Mouse (Mus musculus): ENCODE measurements around the gene Hba-a1. TPM values are rescaled to one million over a fixed set of nuclear protein-coding genes. Genes with fewer than 3 reads are reported as not detected.
A peak's percentile ranks its signal among the peaks of the same experiment; 100 is the strongest.

The Hba-a1 gene
- total and polyA plus RNA-seq, 2 experiments from 2014 or later = 497 to 930 TPM

- DNase-seq (ENCODE audit: low spot score) = no peak
Observed at GRCm38 (mm10) chr11:32320507-32321195, 37.3 kb downstream of the Hba-a1 start.

GRCm38 (mm10) chr11:32321196-32321565 lies 37.9 kb downstream of the Hba-a1 start:
- ATAC-seq (ENCODE audit: low FRiP score) = no peak

More at GRCm38 (mm10) chr11:32320507-32321195, 37.3 kb downstream of the Hba-a1 start:
- no peak overlapping the region for H3K4me2 ChIP-seq (ENCODE audit: low read depth, low read length, poor library complexity, severe bottlenecking)
- no peak for ATAC-seq (ENCODE audit: low FRiP score)
- H3K9me3 ChIP-seq (ENCODE audit: low read length) = no peaks in the 10 kb centered on the region
- H3K9ac ChIP-seq (replicated peaks; ENCODE audit: low read length, poor library complexity, severe bottlenecking) = no peak overlapping the region
- H3K4me1 ChIP-seq (ENCODE audit: insufficient read depth, low read length) = no peaks in the 10 kb centered on the region
- H3K36me3 ChIP-seq (ENCODE audit: insufficient read depth, low read length) = no peaks in the 10 kb centered on the region
- no peaks in the 10 kb centered on the region for H3K27me3 ChIP-seq (ENCODE audit: insufficient read depth, low read length)
- H3K27ac ChIP-seq (ENCODE audit: low read depth, low read length) = no peak overlapping the region
- WGBS = 60% methylated on average over 11 of the region's 11 CpGs
- no peak for TF ChIP-seq CTCF (IDR thresholded peaks at IDR 0.05)
- H3K4me3 ChIP-seq (ENCODE audit: low read depth, low read length) = no peak overlapping the region

GRCm38 (mm10) chr11:32324609-32325008 lies 41.3 kb downstream of the Hba-a1 start:
- Histone ChIP-seq H3K4me2 (ENCODE audit: low read depth, low read length, poor library complexity, severe bottlenecking) (no peak overlapping the region; the same call in 1 of the 2 replicates), H3K9me3 (ENCODE audit: low read length) (no peaks in the 10 kb centered on the region), H3K4me1 (ENCODE audit: insufficient read depth, low read length) (no peaks in the 10 kb centered on the region), H3K36me3 (ENCODE audit: insufficient read depth, low read length) (no peaks in the 10 kb centered on the region), H3K4me3 (ENCODE audit: low read depth, low read length) (no peak overlapping the region), H3K27me3 (ENCODE audit: insufficient read depth, low read length) (no peaks in the 10 kb centered on the region), H3K9ac (replicated peaks; ENCODE audit: low read length, poor library complexity, severe bottlenecking) (no peak overlapping the region), H3K27ac (ENCODE audit: low read depth, low read length) (no peak overlapping the region)
- ATAC-seq (ENCODE audit: low FRiP score) (peak; percentile 84), DNase-seq (ENCODE audit: low spot score) (peak; percentile 91)
- 12% methylated on average over 15 of the region's 15 CpGs for WGBS
- TF ChIP-seq CTCF (IDR thresholded peaks at IDR 0.05) = peak; percentile 91

More at GRCm38 (mm10) chr11:32321196-32321565, 37.9 kb downstream of the Hba-a1 start:
- Histone ChIP-seq H3K4me2 (ENCODE audit: low read depth, low read length, poor library complexity, severe bottlenecking) (no peak overlapping the region), H3K4me1 (ENCODE audit: insufficient read depth, low read length) (no peaks in the 10 kb centered on the region), H3K9me3 (ENCODE audit: low read length) (no peaks in the 10 kb centered on the region), H3K9ac (replicated peaks; ENCODE audit: low read length, poor library complexity, severe bottlenecking) (no peak overlapping the region), H3K27ac (ENCODE audit: low read depth, low read length) (no peak overlapping the region), H3K4me3 (ENCODE audit: low read depth, low read length) (no peak overlapping the region), H3K27me3 (ENCODE audit: insufficient read depth, low read length) (no peaks in the 10 kb centered on the region), H3K36me3 (ENCODE audit: insufficient read depth, low read length) (no peaks in the 10 kb centered on the region)
- WGBS = 43% methylated on average over 8 of the region's 8 CpGs
- DNase-seq (ENCODE audit: low spot score) = peak; percentile 75
- peak; percentile 79 for TF ChIP-seq CTCF (IDR thresholded peaks at IDR 0.05)

- no peaks in the 10 kb centered on the region for H3K9me3 ChIP-seq (ENCODE audit: low read length)
- H3K27ac ChIP-seq (ENCODE audit: low read depth, low read length) = no peak overlapping the region
- TF ChIP-seq CTCF (IDR thresholded peaks at IDR 0.05) = no peak
- H3K4me2 ChIP-seq (ENCODE audit: low read depth, low read length, poor library complexity, severe bottlenecking) = no peak overlapping the region
- no peak overlapping the region for H3K9ac ChIP-seq (replicated peaks; ENCODE audit: low read length, poor library complexity, severe bottlenecking)
- no peaks in the 10 kb centered on the region for H3K4me1 ChIP-seq (ENCODE audit: insufficient read depth, low read length)
- H3K27me3 ChIP-seq (ENCODE audit: insufficient read depth, low read length) = no peaks in the 10 kb centered on the region
- DNase-seq (ENCODE audit: low spot score) = peak; percentile 57
- no peak overlapping the region for H3K4me3 ChIP-seq (ENCODE audit: low read depth, low read length)
- no peaks in the 10 kb centered on the region for H3K36me3 ChIP-seq (ENCODE audit: insufficient read depth, low read length)
- WGBS = 48% methylated on average over 6 of the region's 6 CpGs
- ATAC-seq (ENCODE audit: low FRiP score) = no peak
Observed at GRCm38 (mm10) chr11:32331075-32331474, 47.8 kb downstream of the Hba-a1 start.

GRCm38 (mm10) chr11:32331861-32332260 lies 48.5 kb downstream of the Hba-a1 start:
- H3K9me3 ChIP-seq (ENCODE audit: low read length) = no peaks in the 10 kb centered on the region
- H3K36me3 ChIP-seq (ENCODE audit: insufficient read depth, low read length) = no peaks in the 10 kb centered on the region
- no peak overlapping the region for H3K4me2 ChIP-seq (ENCODE audit: low read depth, low read length, poor library complexity, severe bottlenecking)
- H3K27me3 ChIP-seq (ENCODE audit: insufficient read depth, low read length) = no peaks in the 10 kb centered on the region
- peak; percentile 37 for DNase-seq (ENCODE audit: low spot score)
- no peak overlapping the region for H3K27ac ChIP-seq (ENCODE audit: low read depth, low read length)
- no peaks in the 10 kb centered on the region for H3K4me1 ChIP-seq (ENCODE audit: insufficient read depth, low read length)
- H3K9ac ChIP-seq (replicated peaks; ENCODE audit: low read length, poor library complexity, severe bottlenecking) = no peak overlapping the region
- 60% methylated on average over 5 of the region's 5 CpGs for WGBS
- TF ChIP-seq CTCF (IDR thresholded peaks at IDR 0.05) = no peak
- H3K4me3 ChIP-seq (ENCODE audit: low read depth, low read length) = no peak overlapping the region
- ATAC-seq (ENCODE audit: low FRiP score) = no peak

GRCm38 (mm10) chr11:32333235-32333634 lies 49.9 kb downstream of the Hba-a1 start:
- H3K9ac ChIP-seq (replicated peaks; ENCODE audit: low read length, poor library complexity, severe bottlenecking) = no peak overlapping the region
- no peak overlapping the region for H3K4me3 ChIP-seq (ENCODE audit: low read depth, low read length)
- 76% methylated on average over 2 of the region's 2 CpGs for WGBS
- no peak overlapping the region for H3K4me2 ChIP-seq (ENCODE audit: low read depth, low read length, poor library complexity, severe bottlenecking)
- no peak overlapping the region for H3K27ac ChIP-seq (ENCODE audit: low read depth, low read length)
- no peaks in the 10 kb centered on the region for H3K27me3 ChIP-seq (ENCODE audit: insufficient read depth, low read length)
- no peaks in the 10 kb centered on the region for H3K36me3 ChIP-seq (ENCODE audit: insufficient read depth, low read length)
- ATAC-seq (ENCODE audit: low FRiP score) (no peak), DNase-seq (ENCODE audit: low spot score) (no peak)
- H3K9me3 ChIP-seq (ENCODE audit: low read length) = no peaks in the 10 kb centered on the region
- no peaks in the 10 kb centered on the region for H3K4me1 ChIP-seq (ENCODE audit: insufficient read depth, low read length)
- TF ChIP-seq CTCF (IDR thresholded peaks at IDR 0.05) = no peak

Other genes with a start within 250 kb of the Hba-a1 start
- 0.33 TPM in 1 of 2 replicates, not detected in the other for gene Il9r, start 83.2 kb upstream of the Hba-a1 start, total RNA-seq (2014; rRNA removed)
- gene Il9r, start 83.2 kb upstream of the Hba-a1 start, polyA plus RNA-seq (2015; fragmentation: Nextera tagmentation; extraction: Ambion mirVana) = 0.04 TPM in 1 of 2 replicates, not detected in the other
- gene Snrnp25, start 78.1 kb upstream of the Hba-a1 start, total RNA-seq (2014; rRNA removed) = 13.3 and 23.6 TPM in 2 replicates
- 47.8 and 48.9 TPM in 2 replicates for gene Snrnp25, start 78.1 kb upstream of the Hba-a1 start, polyA plus RNA-seq (2015; fragmentation: Nextera tagmentation; extraction: Ambion mirVana)
- 27.4 and 55.6 TPM in 2 replicates for gene Rhbdf1, start 61.2 kb upstream of the Hba-a1 start, total RNA-seq (2014; rRNA removed)
- gene Rhbdf1, start 61.2 kb upstream of the Hba-a1 start, polyA plus RNA-seq (2015; fragmentation: Nextera tagmentation; extraction: Ambion mirVana) = 17.6 and 21.0 TPM in 2 replicates
- 31.7 and 35.0 TPM in 2 replicates for gene Mpg, start 57.0 kb upstream of the Hba-a1 start, total RNA-seq (2014; rRNA removed)
- gene Mpg, start 57.0 kb upstream of the Hba-a1 start, polyA plus RNA-seq (2015; fragmentation: Nextera tagmentation; extraction: Ambion mirVana) = 31.2 and 37.7 TPM in 2 replicates
- gene Nprl3, start 15.8 kb upstream of the Hba-a1 start, total RNA-seq (2014; rRNA removed) = 36.0 and 44.7 TPM in 2 replicates
- gene Nprl3, start 15.8 kb upstream of the Hba-a1 start, polyA plus RNA-seq (2015; fragmentation: Nextera tagmentation; extraction: Ambion mirVana) = 35.3 and 38.6 TPM in 2 replicates
- gene Hba-x, start 7.1 kb upstream of the Hba-a1 start, total RNA-seq (2014; rRNA removed) = 0.38 TPM in 1 of 2 replicates, not detected in the other
- gene Hba-x, start 7.1 kb upstream of the Hba-a1 start, polyA plus RNA-seq (2015; fragmentation: Nextera tagmentation; extraction: Ambion mirVana) = 0.49 TPM in 1 of 2 replicates, not detected in the other
- 1.7 and 5.9 TPM in 2 replicates for gene Hbq1b, start 3.5 kb downstream of the Hba-a1 start, total RNA-seq (2014; rRNA removed)
- gene Hbq1b, start 3.5 kb downstream of the Hba-a1 start, polyA plus RNA-seq (2015; fragmentation: Nextera tagmentation; extraction: Ambion mirVana) = 1.9 and 3.1 TPM in 2 replicates
- gene Hba-a2, start 13.0 kb downstream of the Hba-a1 start, total RNA-seq (2014; rRNA removed) = 1,333 and 2,070 TPM in 2 replicates
- 1,100 and 1,214 TPM in 2 replicates for gene Hba-a2, start 13.0 kb downstream of the Hba-a1 start, polyA plus RNA-seq (2015; fragmentation: Nextera tagmentation; extraction: Ambion mirVana)
- gene Hbq1a, start 16.6 kb downstream of the Hba-a1 start, total RNA-seq (2014; rRNA removed) = 3.2 and 3.6 TPM in 2 replicates
- 2.7 and 2.8 TPM in 2 replicates for gene Hbq1a, start 16.6 kb downstream of the Hba-a1 start, polyA plus RNA-seq (2015; fragmentation: Nextera tagmentation; extraction: Ambion mirVana)
- gene Sh3pxd2b, start 64.3 kb downstream of the Hba-a1 start, total RNA-seq (2014; rRNA removed) = 46.4 and 47.5 TPM in 2 replicates
- gene Sh3pxd2b, start 64.3 kb downstream of the Hba-a1 start, polyA plus RNA-seq (2015; fragmentation: Nextera tagmentation; extraction: Ambion mirVana) = 8.6 and 8.7 TPM in 2 replicates
- gene Ubtd2, start 171.9 kb downstream of the Hba-a1 start, total RNA-seq (2014; rRNA removed) = 57.5 and 61.1 TPM in 2 replicates
- gene Ubtd2, start 171.9 kb downstream of the Hba-a1 start, polyA plus RNA-seq (2015; fragmentation: Nextera tagmentation; extraction: Ambion mirVana) = 28.5 and 32.4 TPM in 2 replicates
- not detected in 2 replicates for gene Efcab9, start 248.6 kb downstream of the Hba-a1 start, total RNA-seq (2014; rRNA removed)
- gene Efcab9, start 248.6 kb downstream of the Hba-a1 start, polyA plus RNA-seq (2015; fragmentation: Nextera tagmentation; extraction: Ambion mirVana) = not detected in 2 replicates
- gene Stk10, start 249.8 kb downstream of the Hba-a1 start, total RNA-seq (2014; rRNA removed) = 4.7 and 9.4 TPM in 2 replicates
- 0.87 and 0.99 TPM in 2 replicates for gene Stk10, start 249.8 kb downstream of the Hba-a1 start, polyA plus RNA-seq (2015; fragmentation: Nextera tagmentation; extraction: Ambion mirVana)

Data from midbrain, postnatal 0 days (tissue).